Comparison of ENCODE assay signal across 45 mouse cellular contexts in the genomic region with DNA sequence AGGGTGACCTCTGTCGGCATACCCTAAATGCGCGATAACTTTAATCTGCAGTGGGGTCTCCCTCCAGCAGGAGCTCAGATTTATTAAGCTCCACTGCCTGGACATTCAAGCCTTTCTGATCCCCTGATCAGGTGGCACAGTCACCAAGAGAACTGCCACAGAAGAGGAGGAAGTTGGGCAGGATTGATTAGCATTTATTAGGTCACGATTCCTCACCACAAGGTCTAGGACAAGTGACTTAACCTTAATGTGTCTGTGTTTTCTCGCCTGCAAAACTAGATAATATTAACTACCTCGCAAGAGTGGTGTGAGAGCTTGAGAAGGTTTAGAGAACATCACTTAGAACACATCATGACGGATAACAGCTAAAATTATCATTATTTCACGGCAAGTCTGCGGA. TPM values are rescaled to one million over a fixed set of nuclear protein-coding genes. Genes with fewer than 3 reads are reported as not detected.
"Had no signal": no experiment of that assay in that cellular context is flagged by ENCODE, and none has a peak within 500 bp of the region (broad histone marks: within the 10 kb centered on the region; RNA-seq: fewer than 3 reads in every experiment).

No protein-coding gene starts in this region.

- DNase-seq: heart, postnatal 36 days; kidney, adult 11 months; kidney, adult 18-20 months; kidney, adult 8-10 months; kidney, postnatal 10 days; kidney, postnatal 14 days; kidney, postnatal 25 days; layer of hippocampus, adult 9-11 months; layer of hippocampus, postnatal 36 days had no signal

- H3K4me3 ChIP-seq: heart, embryonic 10.5 days; heart, embryonic 12.5 days; heart, embryonic 13.5 days; heart, embryonic 15.5 days; hindbrain, embryonic 10.5 days; hindbrain, embryonic 12.5 days; hindbrain, embryonic 13.5 days; hindbrain, embryonic 15.5 days; intestine, embryonic 15.5 days; kidney, embryonic 15.5 days; layer of hippocampus, adult 2 months; left cerebral cortex, adult 2 months had no signal

- H3K9ac ChIP-seq: heart, embryonic 12.5 days; heart, embryonic 13.5 days; heart, embryonic 15.5 days; hindbrain, embryonic 12.5 days; hindbrain, embryonic 13.5 days; hindbrain, embryonic 14.5 days; hindbrain, embryonic 15.5 days; intestine, embryonic 15.5 days; kidney, embryonic 15.5 days had no signal

- H3K4me2 ChIP-seq: heart, embryonic 12.5 days; heart, embryonic 13.5 days; heart, embryonic 15.5 days; hindbrain, embryonic 12.5 days; hindbrain, embryonic 13.5 days; hindbrain, embryonic 14.5 days; hindbrain, embryonic 15.5 days; intestine, embryonic 15.5 days; kidney, embryonic 15.5 days had no signal

- ATAC-seq: hindbrain, embryonic 16.5 days; hindbrain, postnatal 0 days; inflammation-experienced regulatory T-cells, adult 6 months; intestine, embryonic 15.5 days; intestine, embryonic 16.5 days; intestine, postnatal 0 days had no signal

- H3K9me3 ChIP-seq: heart, embryonic 10.5 days; heart, embryonic 12.5 days; heart, embryonic 13.5 days; heart, embryonic 15.5 days; hindbrain, embryonic 10.5 days; hindbrain, embryonic 12.5 days; hindbrain, embryonic 13.5 days; hindbrain, embryonic 15.5 days; intestine, embryonic 15.5 days; kidney, embryonic 15.5 days had no signal

- H3K36me3 ChIP-seq: heart, embryonic 10.5 days; heart, embryonic 12.5 days; heart, embryonic 13.5 days; heart, embryonic 15.5 days; hindbrain, embryonic 10.5 days; hindbrain, embryonic 12.5 days; hindbrain, embryonic 13.5 days; hindbrain, embryonic 15.5 days; intestine, embryonic 15.5 days; kidney, embryonic 15.5 days had no signal

- H3K27ac ChIP-seq: heart, embryonic 10.5 days; heart, embryonic 13.5 days; heart, embryonic 15.5 days; hindbrain, embryonic 10.5 days; hindbrain, embryonic 12.5 days; hindbrain, embryonic 13.5 days; hindbrain, embryonic 14.5 days; hindbrain, embryonic 15.5 days; hindbrain, postnatal 0 days; intestine, embryonic 15.5 days; kidney, embryonic 15.5 days; kidney, postnatal 0 days; layer of hippocampus, adult 2 months; left cerebral cortex, adult 2 months had no signal

RNA-seq across cellular contexts. Expression of a gene that starts 2.7 kb away (rescaled TPM):
- total RNA-seq: heart, postnatal 10 days; heart, postnatal 14 days; heart, postnatal 25 days; heart, postnatal 36 days; heart, postnatal 4 days; hematopoietic stem cell, adult 5-6 weeks; hindbrain, postnatal 0 days; layer of hippocampus, adult 18-20 months; layer of hippocampus, adult 2 months; layer of hippocampus, postnatal 14 days; layer of hippocampus, postnatal 25 days; layer of hippocampus, postnatal 36 days had no signal
- polyA plus RNA-seq: heart, embryonic 10.5 days; heart, embryonic 12.5 days; heart, embryonic 13.5 days; heart, embryonic 14.5 days; heart, embryonic 15.5 days; heart, embryonic 16.5 days; heart, postnatal 0 days; hindbrain, embryonic 10.5 days; hindbrain, embryonic 11.5 days; hindbrain, embryonic 12.5 days; hindbrain, embryonic 13.5 days; hindbrain, embryonic 14.5 days; hindbrain, embryonic 16.5 days; inflammation-experienced regulatory T-cells, adult 6 months; intestine, embryonic 15.5 days; intestine, embryonic 16.5 days; intestine, postnatal 0 days; kidney, adult 2 months; kidney, embryonic 14.5 days; kidney, embryonic 15.5 days; kidney, embryonic 16.5 days; kidney, postnatal 0 days; large intestine, adult 2 months had no signal

RNA-seq across cellular contexts. Expression of a gene that starts 4.7 kb away (rescaled TPM):
- polyA plus RNA-seq: intestine, embryonic 16.5 days; kidney, embryonic 14.5 days had no signal

RNA-seq across cellular contexts. Expression of a gene that starts 41.8 kb away (rescaled TPM):
- total RNA-seq: heart, postnatal 36 days; hematopoietic stem cell, adult 5-6 weeks; hindbrain, postnatal 0 days had no signal
- polyA plus RNA-seq: heart, embryonic 10.5 days; heart, embryonic 13.5 days; heart, embryonic 15.5 days; heart, embryonic 16.5 days; hindbrain, embryonic 11.5 days; hindbrain, embryonic 12.5 days; hindbrain, embryonic 13.5 days; hindbrain, embryonic 14.5 days; hindbrain, embryonic 16.5 days; inflammation-experienced regulatory T-cells, adult 6 months; intestine, embryonic 14.5 days; intestine, embryonic 15.5 days; kidney, embryonic 14.5 days; large intestine, adult 2 months had no signal
